Mouse (Mus musculus) gastrocnemius, adult 2 months (tissue): Measurements from ENCODE around the gene Scgb1b18. TPM values are rescaled to one million over a fixed set of nuclear protein-coding genes. Genes with fewer than 3 reads are reported as not detected.
"Not testable (repeated sequence)": the region's sequence is repeated elsewhere in the genome, so short reads cannot be mapped to it uniquely, and the experiment has no call there.

Experiments
- DNase-seq: peaks from one replicate; pipeline ENCODE4 v3.0.0; 2022
- H3K27ac ChIP-seq: fragments of 200-600 bp; 2 replicates; pipeline ENCODE4 v1.8.1; 2022; ENCODE audit warnings: mild to moderate bottlenecking
- H3K4me3 ChIP-seq: fragments of 200-600 bp; 2 replicates; pipeline ENCODE4 v1.8.1; 2022; ENCODE audit warnings: mild to moderate bottlenecking, moderate library complexity
- intact Hi-C: fragments of 180-260 bp; cut with DNase I; formaldehyde crosslinking; loops from one replicate; pipeline ENCODE4 v1.15.1; 2025
- long read RNA-seq, 2 experiments: library from polyadenylated mRNA; stranded (forward); transcript quantifications; one replicate each; pipeline ENCODE4 v2.0.0; 2021
- total RNA-seq, 2 experiments: library from RNA; stranded (reverse); gene quantifications; 2 replicates each; pipeline ENCODE4 v1.2.3; 2021

The Scgb1b18 gene
- not detected for total RNA-seq
- long read RNA-seq, experiment 1: 0 reads
- long read RNA-seq, experiment 2: 0 reads

- DNase-seq, intact Hi-C loops, H3K27ac ChIP-seq, H3K4me3 ChIP-seq: not testable (repeated sequence)
Observed at GRCm38 (mm10) chr7:33185268-33185667, at the start of gene Scgb1b18. TSS of gene Scgb1b18 (plus strand) at chr7:33185568.

GRCm38 (mm10) chr7:33173764-33174163, 11.6 kb upstream of the Scgb1b18 start, which contains the start of gene Scgb2b18:
TSS of gene Scgb2b18 (minus strand) at chr7:33173864.
- H3K27ac ChIP-seq, intact Hi-C loops, DNase-seq, H3K4me3 ChIP-seq: not testable (repeated sequence)

Other genes with a start within 250 kb of the Scgb1b18 start
- gene Scgb2b17, start 129.0 kb upstream of the Scgb1b18 start, total RNA-seq: not detected
- not detected for gene Scgb1b17, start 122.1 kb upstream of the Scgb1b18 start, total RNA-seq
- not detected for gene Scgb2b18, start 11.7 kb upstream of the Scgb1b18 start, total RNA-seq
- gene Scgb2b19, start 94.8 kb downstream of the Scgb1b18 start, total RNA-seq: not detected
- gene Scgb1b19, start 101.7 kb downstream of the Scgb1b18 start, total RNA-seq: not detected
- gene Scgb2b20, start 180.8 kb downstream of the Scgb1b18 start, total RNA-seq: not detected
- gene Scgb1b20, start 187.7 kb downstream of the Scgb1b18 start, total RNA-seq: not detected